Mouse (Mus musculus): ENCODE data around the gene Clnk. TPM values are rescaled to one million over a fixed set of nuclear protein-coding genes. Genes with fewer than 3 reads are reported as not detected.
A peak's percentile ranks its signal among the peaks of the same experiment; 100 is the strongest.

Clnk gene
- total RNA-seq, 1 experiment from 2014 or later: not detected

- DNase-seq: no peak
Measured at GRCm38 (mm10) chr5:38850171-38850570, 26.4 kb downstream of the Clnk start.

DNA sequence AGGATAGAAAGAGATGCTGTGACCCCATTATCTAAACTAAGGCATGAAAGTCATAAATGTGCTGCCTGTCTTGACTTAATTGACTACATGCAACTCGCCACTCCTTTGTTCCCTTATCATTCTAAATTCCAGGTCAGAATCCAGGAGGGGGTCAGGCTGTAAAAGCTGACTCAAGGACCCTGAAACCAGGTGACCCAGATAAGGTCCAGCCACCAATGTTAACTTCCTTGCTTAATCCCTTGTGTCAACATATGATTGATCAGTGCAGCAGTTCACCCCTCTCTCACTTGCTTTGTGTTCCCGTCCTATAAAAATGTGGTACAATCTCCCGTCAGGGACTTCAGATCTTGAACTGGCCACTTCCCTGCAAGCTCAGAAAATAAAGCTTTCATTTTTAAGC is 31.1 kb downstream of the Clnk start:
- no peak for DNase-seq

DNA sequence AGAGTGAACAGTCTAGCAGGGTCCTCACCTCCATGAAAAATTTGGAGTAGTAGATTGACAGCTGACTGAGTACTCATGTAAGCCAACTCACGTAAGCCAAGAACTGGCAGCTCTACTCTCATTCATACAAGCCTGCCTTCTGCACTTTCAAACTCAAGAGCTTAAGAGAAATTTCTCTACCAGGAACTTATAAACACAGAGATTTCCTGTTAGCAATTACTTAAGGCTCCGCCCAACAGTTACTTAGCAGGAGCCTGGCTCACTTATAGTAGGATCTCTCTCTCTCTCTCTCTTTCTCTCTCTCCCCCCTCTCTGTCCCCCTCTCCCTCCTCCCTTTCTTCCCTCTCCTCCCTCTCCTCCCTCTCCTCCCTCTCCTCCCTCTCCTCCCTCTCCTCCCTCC is 32.3 kb downstream of the Clnk start:
- DNase-seq: no peak

DNA sequence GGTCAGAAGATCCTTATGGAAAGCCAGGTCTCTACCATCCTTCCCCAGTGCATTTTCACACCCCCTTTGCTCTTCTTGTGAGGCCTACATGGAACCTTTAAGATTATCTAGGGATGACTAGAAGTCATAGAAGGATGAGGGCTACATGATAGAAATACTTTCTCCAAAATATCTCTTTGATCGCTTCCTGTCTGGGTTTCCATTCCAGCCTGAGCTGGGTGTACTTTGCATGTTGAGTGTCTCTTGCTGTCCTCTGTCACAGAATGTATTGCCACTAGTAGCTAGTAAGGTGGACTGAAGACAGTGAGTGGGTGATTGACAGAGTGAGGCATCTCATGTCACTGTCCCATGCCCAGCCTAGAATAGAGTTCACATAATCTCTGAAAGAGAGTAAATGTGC is 36.6 kb downstream of the Clnk start:
- no peak for DNase-seq

DNA sequence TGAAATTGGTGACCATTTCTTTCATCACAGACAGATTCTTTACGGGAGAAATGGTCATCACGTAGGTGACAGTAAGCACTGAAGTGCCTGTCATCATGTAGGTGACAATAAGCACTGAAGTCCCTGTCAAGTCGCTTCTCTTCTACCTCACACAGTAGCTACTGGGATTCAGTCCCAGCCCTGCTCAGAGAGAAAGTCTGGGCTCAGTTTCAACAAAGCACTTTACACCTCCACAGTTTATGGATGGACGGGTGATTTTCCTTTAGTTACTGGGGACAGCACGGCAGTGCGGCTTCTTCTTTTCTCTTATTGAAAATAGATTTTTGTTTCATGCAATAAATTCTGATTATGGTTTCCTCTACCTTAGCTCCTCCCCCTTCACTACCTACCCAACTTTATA is 49.3 kb downstream of the Clnk start:
- DNase-seq: no peak

- DNase-seq: no peak
Measured at GRCm38 (mm10) chr5:38826586-38826985, 50.0 kb downstream of the Clnk start.

GRCm38 (mm10) chr5:38824132-38824965 is 52.3 kb downstream of the Clnk start:
- DNase-seq: no peak

DNA sequence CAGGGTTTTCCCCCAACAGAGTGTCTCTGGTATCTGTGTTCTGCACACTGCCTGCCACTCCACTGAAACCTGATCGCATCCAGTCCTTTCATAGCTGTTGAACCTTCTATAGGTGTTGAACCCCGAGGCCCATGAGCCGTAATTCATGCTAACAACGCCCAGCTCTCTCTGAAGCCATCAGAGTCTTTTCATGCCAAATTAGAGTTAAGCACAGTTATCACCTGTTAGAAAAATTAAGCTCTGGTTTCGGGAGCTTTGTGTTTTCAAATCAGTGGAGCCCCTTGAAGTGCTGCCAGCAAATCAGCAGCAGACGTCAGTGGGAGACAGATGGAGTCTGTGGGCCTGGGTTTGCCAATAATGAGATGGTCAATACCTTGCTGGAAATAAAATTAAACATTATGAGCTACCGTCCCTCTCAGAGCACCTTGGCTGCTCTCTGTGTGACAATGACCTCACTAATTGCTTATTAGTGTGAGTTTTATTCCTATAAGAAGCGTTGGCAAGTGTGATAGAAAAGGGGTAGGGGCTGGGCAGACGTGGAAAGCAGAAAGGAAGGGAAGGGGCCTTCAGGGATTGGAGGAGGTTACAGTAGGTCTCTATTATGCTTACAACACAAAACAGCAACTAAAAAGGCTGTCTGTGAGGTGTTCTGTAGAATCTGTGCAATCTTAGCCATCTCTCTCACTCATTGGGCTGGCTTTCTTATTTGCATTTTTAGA is 63.1 kb downstream of the Clnk start:
- no peak for DNase-seq

DNA sequence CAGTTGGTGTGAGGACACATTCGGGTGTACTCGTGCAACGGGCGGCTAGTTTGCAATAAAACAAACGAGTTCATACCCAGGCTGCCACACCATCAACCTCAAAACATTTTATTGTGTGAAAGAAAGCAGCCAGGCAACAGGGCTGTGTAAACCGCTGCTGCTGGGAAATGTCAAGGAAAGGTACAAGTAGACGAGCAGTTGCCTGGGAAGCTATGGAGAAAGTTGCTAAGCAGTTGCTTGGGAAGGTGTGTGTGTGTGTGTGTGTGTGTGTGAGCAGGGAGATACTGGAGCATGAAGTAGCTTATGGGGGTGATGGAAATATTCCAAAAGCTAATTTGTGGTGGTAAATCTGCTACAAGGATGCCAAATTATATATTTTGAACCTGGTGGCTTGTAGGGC is 63.7 kb downstream of the Clnk start:
- no peak for DNase-seq

- DNase-seq: no peak
Measured at GRCm38 (mm10) chr5:38812386-38812785, 64.2 kb downstream of the Clnk start.

DNA sequence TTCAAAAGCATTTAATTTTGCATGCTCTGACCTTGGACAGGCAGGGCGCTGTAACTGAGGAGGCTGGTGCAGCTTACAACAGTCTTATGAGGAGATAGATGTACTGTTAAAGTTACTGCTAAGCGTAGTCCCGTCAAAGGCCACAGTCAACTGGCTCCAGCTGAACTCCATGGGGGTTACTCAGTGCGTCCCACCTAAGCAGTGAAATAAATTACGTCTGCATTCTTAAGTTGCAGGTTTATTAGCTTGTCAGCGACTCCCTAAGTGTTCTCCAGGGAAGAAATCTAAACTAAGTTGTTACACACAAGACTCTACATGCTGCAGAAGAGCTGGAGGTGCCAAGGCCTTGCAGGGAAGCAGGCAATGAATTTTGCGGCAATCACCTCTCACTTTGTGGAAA is 77.7 kb downstream of the Clnk start:
- peak; percentile 13 for DNase-seq

DNA sequence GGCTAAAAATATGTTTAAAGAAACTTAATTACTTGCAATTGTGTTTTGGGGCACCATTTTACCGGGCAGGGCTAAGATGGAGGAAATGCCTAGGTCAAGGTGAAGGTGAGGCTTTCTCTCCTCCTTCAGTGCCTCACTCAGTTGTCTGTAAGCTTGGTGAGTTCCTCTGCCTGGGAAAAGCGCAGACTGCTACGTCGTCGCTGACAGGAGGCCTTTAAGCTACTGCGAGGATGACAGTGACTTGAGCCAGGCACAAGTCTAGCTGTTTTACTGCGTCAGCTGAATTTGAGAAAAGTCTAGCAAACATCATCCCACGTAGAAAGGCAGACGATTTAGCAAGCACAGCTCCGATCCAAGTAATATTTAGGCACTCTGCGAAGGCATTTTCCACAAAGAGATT is 81.5 kb downstream of the Clnk start:
- no peak for DNase-seq

DNA sequence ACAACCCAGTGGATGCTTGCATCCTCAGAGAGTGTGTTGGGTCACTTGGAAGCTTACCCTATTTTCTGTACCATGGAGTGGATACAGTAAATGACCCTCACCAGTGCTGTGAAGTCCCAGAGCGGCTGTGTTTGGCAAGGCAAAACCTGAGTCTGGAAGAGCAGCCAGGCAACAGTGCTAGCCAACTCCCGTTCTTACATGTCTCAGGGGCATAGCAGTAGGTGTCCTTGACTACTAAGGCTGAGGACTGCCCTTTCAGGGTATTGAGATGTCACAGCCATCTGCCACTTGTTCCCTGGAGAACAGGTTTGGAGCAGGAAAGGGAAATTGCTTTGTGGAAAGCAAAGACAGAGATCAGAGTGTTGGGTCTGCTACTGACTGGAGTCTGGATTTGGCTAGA is 85.5 kb downstream of the Clnk start:
- DNase-seq: no peak

GRCm38 (mm10) chr5:38788820-38789219 is 87.8 kb downstream of the Clnk start:
- no peak for DNase-seq

DNA sequence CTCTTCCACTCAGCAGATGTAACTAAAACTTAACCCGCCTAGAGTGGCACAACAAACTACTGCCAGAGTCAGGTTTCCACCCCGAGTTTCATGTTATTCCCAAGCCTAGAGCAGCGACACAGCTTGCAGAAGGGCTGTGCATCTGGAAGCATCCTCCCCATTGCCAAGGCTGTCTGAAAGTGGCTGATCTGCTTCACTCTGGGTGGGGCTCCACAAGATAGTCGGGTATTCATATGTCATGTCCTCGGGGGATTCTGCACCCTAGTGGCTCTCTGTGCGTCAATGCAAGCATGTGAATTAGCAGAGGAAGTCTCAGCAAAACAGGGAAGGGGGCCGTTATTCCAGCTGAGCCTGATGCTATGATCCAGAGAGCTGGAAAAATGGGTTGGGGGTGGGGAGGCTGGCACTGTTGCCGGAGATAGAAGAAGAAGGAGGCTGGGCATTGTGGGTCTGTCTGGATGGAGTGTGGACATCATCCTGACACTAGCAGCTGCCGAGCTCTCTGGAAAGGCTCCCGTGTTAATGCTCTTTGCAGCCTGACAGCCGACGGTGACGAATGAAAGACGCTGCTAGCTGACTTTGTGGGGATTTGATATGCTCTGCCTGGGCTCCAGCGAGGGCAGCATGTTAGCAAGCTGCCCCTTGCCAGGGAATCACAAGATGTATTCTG is 88.6 kb downstream of the Clnk start:
- no peak for DNase-seq

DNA sequence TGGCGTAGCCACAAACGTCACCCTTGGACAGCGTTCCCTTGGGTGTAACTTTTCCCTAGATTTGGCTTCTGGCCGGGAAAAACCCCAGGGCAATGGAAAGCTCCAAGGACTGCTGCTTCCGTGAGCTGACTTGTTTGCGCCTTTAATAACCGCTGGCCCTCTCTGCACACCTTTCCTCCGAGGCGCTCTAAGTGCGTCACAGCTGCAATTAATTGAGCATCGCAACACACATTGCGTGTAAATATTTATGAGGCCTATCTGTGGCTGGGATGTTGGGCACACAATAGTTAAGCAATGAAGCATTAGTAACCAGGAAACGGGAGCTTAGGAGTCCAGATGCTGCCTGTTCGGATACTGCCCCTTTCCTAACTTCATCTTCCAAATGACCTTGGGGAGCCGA is 90.5 kb downstream of the Clnk start:
- DNase-seq: no peak

DNA sequence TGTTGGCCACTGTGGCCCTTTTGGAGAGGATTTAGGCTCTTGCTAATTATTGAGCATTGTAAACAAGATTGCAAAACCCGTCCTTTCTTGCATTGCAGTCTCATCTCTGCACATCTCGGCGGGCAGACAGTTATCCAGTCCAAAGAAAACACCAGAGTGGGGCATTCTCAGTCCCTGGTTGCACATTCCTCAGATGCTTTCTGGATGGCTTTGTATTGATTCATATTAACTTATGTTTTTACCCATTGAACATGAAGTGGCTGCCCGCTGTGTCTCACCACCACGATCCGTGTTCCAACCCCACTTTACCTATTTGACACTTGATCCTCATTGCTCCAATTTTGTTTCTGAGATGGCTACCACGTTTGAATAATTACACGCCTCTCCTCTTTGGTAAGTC is 90.9 kb downstream of the Clnk start:
- no peak for DNase-seq

DNA sequence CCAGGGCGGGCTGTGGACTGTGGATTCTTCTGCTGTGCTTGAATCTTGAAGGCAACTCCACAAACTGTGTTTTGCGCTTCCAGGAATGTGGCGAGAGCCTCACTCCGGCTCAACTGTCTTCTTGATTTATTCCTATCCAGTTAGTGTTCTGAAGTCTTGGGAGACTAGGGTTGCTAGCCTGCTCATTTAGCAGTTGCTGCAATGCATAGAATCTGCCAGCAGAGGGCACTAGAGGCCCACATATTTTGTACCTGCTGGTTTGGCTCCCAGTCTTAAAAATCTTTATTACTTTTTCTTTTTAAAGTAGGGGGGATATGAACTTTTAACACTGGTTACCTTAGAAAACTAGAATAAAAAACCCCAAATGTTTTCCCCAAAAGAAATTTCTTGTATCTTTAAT is 94.8 kb downstream of the Clnk start:
- DNase-seq: peak; percentile 79

GRCm38 (mm10) chr5:38780631-38781030 is 96.0 kb downstream of the Clnk start:
- DNase-seq: no peak

- no peak for DNase-seq
Measured at GRCm38 (mm10) chr5:38780045-38780444, 96.6 kb downstream of the Clnk start.

- no peak for DNase-seq
Measured at GRCm38 (mm10) chr5:38775500-38775899, 101.1 kb downstream of the Clnk start.

DNA sequence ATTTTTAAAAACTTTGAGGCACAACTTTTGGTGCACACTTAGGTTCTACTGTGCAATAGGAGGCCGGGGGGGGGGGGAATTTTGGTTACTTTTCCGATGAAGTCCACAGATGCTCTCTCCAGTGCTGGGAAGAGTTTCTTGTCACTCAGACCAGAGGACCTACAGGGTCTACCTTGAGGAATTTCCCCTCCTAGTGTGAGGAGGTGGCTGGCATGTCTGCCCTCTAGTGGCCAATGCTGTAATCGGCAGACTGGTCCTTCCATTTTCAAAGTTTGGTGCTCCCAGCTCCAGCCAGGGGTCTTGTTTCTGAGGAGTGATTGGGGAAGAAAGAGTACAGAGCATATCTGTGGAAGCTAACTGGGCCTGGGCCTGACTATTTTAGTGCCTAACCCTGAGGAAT is 121.7 kb downstream of the Clnk start:
- DNase-seq: peak; percentile 21

DNA sequence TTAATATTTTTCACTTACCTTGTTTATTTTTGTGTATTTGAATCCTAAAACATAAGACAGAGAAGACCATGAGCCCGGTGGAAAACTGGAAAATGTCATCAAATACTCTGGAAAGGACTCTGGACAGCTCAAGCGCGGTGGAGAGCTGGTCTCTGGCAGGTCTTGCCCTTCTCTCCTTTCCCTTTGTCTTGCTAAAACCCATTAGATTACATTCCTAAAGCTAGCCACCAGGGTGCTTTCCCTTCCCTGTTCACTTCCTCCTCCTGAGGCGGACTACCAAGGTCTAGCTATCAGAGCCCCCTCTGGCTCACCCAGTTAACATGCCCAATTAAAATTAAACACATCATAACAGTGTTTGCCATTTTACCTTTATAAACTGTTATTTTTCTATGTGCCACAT is 123.9 kb downstream of the Clnk start:
- no peak for DNase-seq

Measured in adrenal gland, postnatal 25 days (tissue).